Mouse (Mus musculus): ENCODE measurements around the gene Ccr7.

- TF ChIP-seq CTCF (IDR thresholded peaks at IDR 0.05; ENCODE audit: control insufficient read depth, insufficient read depth, insufficient replicate concordance, low read depth, low read length): no peak
- no peak for TF ChIP-seq POLR2A (IDR thresholded peaks at IDR 0.05; ENCODE audit: control insufficient read depth, low read depth, low read length)
These were observed 17.5 kb downstream of the Ccr7 start for GRCm38 (mm10) chr11:99137385-99137784.
